Mouse (Mus musculus) stomach, postnatal 0 days (tissue): ENCODE results near the gene Cyyr1.

Experiments
- CTCF ChIP-seq: IDR thresholded peaks from 2 replicates; pipeline ENCODE4 v1.5.1; 2016; ENCODE audit warnings: antibody characterized with exemption, low read depth, mild to moderate bottlenecking, moderate library complexity
- EP300 ChIP-seq: optimal IDR thresholded peaks from 2 replicates; pipeline ENCODE3; 2016; ENCODE audit warnings: antibody characterized with exemption

- no peak for TF ChIP-seq EP300
- no peak for TF ChIP-seq CTCF
These were observed 641 bp upstream of the Cyyr1 start for GRCm38 (mm10) chr16:85553838-85554237.
